ENCODE assay signal across 7 mouse cellular contexts in genomic region chr14:55491291-55491833, GRCm38 (mm10). TPM values are rescaled to one million over a fixed set of nuclear protein-coding genes. Genes with fewer than 3 reads are reported as not detected.
DNase-seq lines count a peak whose midpoint lies in the region; ATAC-seq lines count a peak whose summit lies in the region.

No protein-coding gene starts in this region.

- no peaks in the 10 kb centered on the region for H3K27me3 ChIP-seq in forebrain, embryonic 13.5 days

- peak overlapping the region; percentile 95 for H3K27ac ChIP-seq in forebrain, embryonic 13.5 days

- peak; percentile 81 for DNase-seq in ZHBTc4 (ENCODE audit: low read depth, low spot score)
- DNase-seq in cerebellum, adult 11 months, result peak; percentile 70
- peak; percentile 37 for DNase-seq in heart, postnatal 25 days (ENCODE audit: low spot score)
- peak; percentile 73 for DNase-seq in layer of hippocampus, adult 9-11 months
- DNase-seq in lung, postnatal 10 days, result peak; percentile 69
- DNase-seq in retina, postnatal 1 day, result peak; percentile 78

- peaks cover 32% of the 10 kb centered on the region for H3K4me1 ChIP-seq in forebrain, embryonic 13.5 days

- peak overlapping the region; percentile 75 for H3K4me2 ChIP-seq in forebrain, embryonic 13.5 days

- WGBS in forebrain, embryonic 13.5 days, result under 1% methylated on average over 29 of the region's 30 CpGs

- no peaks in the 10 kb centered on the region for H3K9me3 ChIP-seq in forebrain, embryonic 13.5 days (replicated peaks)

- peaks cover 32% of the 10 kb centered on the region for H3K36me3 ChIP-seq in forebrain, embryonic 13.5 days (ENCODE audit: poor library complexity, severe bottlenecking)

- peak overlapping the region; percentile 94 for H3K9ac ChIP-seq in forebrain, embryonic 13.5 days

- intact Hi-C loops in heart, postnatal 25 days (cut with DNase I), result loop anchor here (10.0 kb wide), 1 partner anchor 263 kb away; the partner anchor contains the start of gene Cideb

- peak; percentile 72 for ATAC-seq in forebrain, embryonic 13.5 days

- H3K4me3 ChIP-seq in forebrain, embryonic 13.5 days, result peak overlapping the region; percentile 82

RNA-seq across cellular contexts. Expression of gene Carmil3, which starts 0.9 kb away (rescaled TPM):
- 21.7 and 23.3 TPM in 2 replicates for polyA plus RNA-seq in forebrain, embryonic 13.5 days (2015; fragmentation: Nextera tagmentation; extraction: Ambion mirVana)
- 1 to 10 TPM; 2.3 to 2.4 TPM for total RNA-seq in heart, postnatal 25 days (2021)

RNA-seq across cellular contexts. Expression of gene Dhrs4, which starts 12.8 kb away (rescaled TPM):
- polyA plus RNA-seq in forebrain, embryonic 13.5 days (2015; fragmentation: Nextera tagmentation; extraction: Ambion mirVana), result 65.5 and 70.4 TPM in 2 replicates
- total RNA-seq in heart, postnatal 25 days (2021), result 100 to 1,000 TPM in 1 of 2 experiments, 10 to 100 TPM in 1; 99.7 to 119 TPM

RNA-seq across cellular contexts. Expression of gene Cpne6, which starts 18.9 kb away (rescaled TPM):
- 1.5 and 2.0 TPM in 2 replicates for polyA plus RNA-seq in forebrain, embryonic 13.5 days (2015; fragmentation: Nextera tagmentation; extraction: Ambion mirVana)
- total RNA-seq in heart, postnatal 25 days (2021), result not detected

RNA-seq across cellular contexts. Expression of gene Nrl, which starts 33.4 kb away (rescaled TPM):
- polyA plus RNA-seq in forebrain, embryonic 13.5 days (2015; fragmentation: Nextera tagmentation; extraction: Ambion mirVana), result not detected in 2 replicates
- total RNA-seq in heart, postnatal 25 days (2021), result under 1 TPM in 1 of 2 experiments, not detected in 1; 0.18 TPM

RNA-seq across cellular contexts. Expression of gene Pck2, which starts 48.7 kb away (rescaled TPM):
- 17.9 and 18.1 TPM in 2 replicates for polyA plus RNA-seq in forebrain, embryonic 13.5 days (2015; fragmentation: Nextera tagmentation; extraction: Ambion mirVana)
- 10 to 100 TPM; 11.7 to 14.3 TPM for total RNA-seq in heart, postnatal 25 days (2021)

Comparison
In these comparisons a context has a peak if more than half of its experiments do, and no peak if none do; other contexts are left out.
1. Peak in every context shown above with its lines: DNase-seq, ATAC-seq, H3K4me3 ChIP-seq and H3K27ac ChIP-seq.